Mouse (Mus musculus) MEL (cell line): ENCODE data around the gene Rnf149.

ENCODE experiments used
- BHLHE40 ChIP-seq: IDR thresholded peaks from 2 replicates; pipeline ENCODE4 v1.6.1; 2012; ENCODE audit warnings: low read depth, mild to moderate bottlenecking, inconsistent platforms, low read length, improper control_type of control experiment, borderline replicate concordance
- CHD2 ChIP-seq: IDR thresholded peaks from 2 replicates; pipeline ENCODE4 v1.6.1; 2011; ENCODE audit warnings: low read length, improper control_type of control experiment
- CTCF ChIP-seq, 3 experiments: IDR thresholded peaks in 2 of 3; conservative IDR thresholded peaks in 1 of 3; 2 replicates each; pipeline ENCODE4 v1.5.1; 2011 to 2012; ENCODE audit warnings: low read length in 3 of 3, low read depth in 2 of 3, mild to moderate bottlenecking in 2 of 3, improper control_type of control experiment in 1 of 3, inconsistent platforms in 1 of 3, mixed read lengths in 1 of 3, moderate library complexity in 1 of 3; ENCODE audit not compliant: control insufficient read depth in 1 of 3, insufficient read depth in 1 of 3, poor library complexity in 1 of 3, severe bottlenecking in 1 of 3
- E2F4 ChIP-seq: IDR thresholded peaks from 2 replicates; pipeline ENCODE4 v1.6.1; 2011; ENCODE audit warnings: low read depth, low read length, improper control_type of control experiment, borderline replicate concordance
- EP300 ChIP-seq, 2 experiments: IDR thresholded peaks; 2 replicates each; pipeline ENCODE4 v1.6.1; 2011; ENCODE audit warnings: improper control_type of control experiment in 2 of 2, low read length in 2 of 2, low read depth in 1 of 2, mild to moderate bottlenecking in 1 of 2
- MEF2A ChIP-seq: IDR thresholded peaks from 2 replicates; pipeline ENCODE4 v1.6.1; 2014; ENCODE audit warnings: low read depth, mild to moderate bottlenecking, inconsistent platforms, low read length, improper control_type of control experiment; ENCODE audit not compliant: poor library complexity, insufficient replicate concordance, severe bottlenecking; ENCODE audit errors: extremely low read depth
- POLR2A ChIP-seq, 2 experiments: IDR thresholded peaks; 2 replicates each; pipeline ENCODE4 v1.6.1; 2011 to 2012; ENCODE audit warnings: low read length in 2 of 2, mild to moderate bottlenecking in 2 of 2, control low read depth in 1 of 2, improper control_type of control experiment in 1 of 2, low read depth in 1 of 2, moderate library complexity in 1 of 2; ENCODE audit not compliant: control insufficient read depth in 1 of 2, insufficient read depth in 1 of 2, poor library complexity in 1 of 2
- TCF12 ChIP-seq: IDR thresholded peaks from 2 replicates; pipeline ENCODE4 v1.6.1; 2014; ENCODE audit warnings: low read depth, mild to moderate bottlenecking, inconsistent platforms, low read length, improper control_type of control experiment, moderate library complexity

GRCm38 (mm10) chr1:39549831-39550230 lies 27.4 kb downstream of the Rnf149 start:
- TF ChIP-seq CHD2, result no peak
- no peak for TF ChIP-seq TCF12
- no peak for TF ChIP-seq POLR2A (IDR thresholded peaks at IDR 0.05; ENCODE audit: control insufficient read depth in 1 of 2, insufficient read depth in 1 of 2, low read depth in 1 of 2, low read length in 2 of 2, poor library complexity in 1 of 2)
- no peak for TF ChIP-seq EP300 (IDR thresholded peaks at IDR 0.05; ENCODE audit: low read depth in 1 of 2, low read length in 2 of 2)
- TF ChIP-seq CTCF (IDR thresholded peaks at IDR 0.05 in 2 of 3, conservative IDR thresholded peaks at IDR 0.05 in 1 of 3; ENCODE audit: control insufficient read depth in 1 of 3, insufficient read depth in 1 of 3, low read depth in 2 of 3, low read length in 3 of 3, poor library complexity in 1 of 3, severe bottlenecking in 1 of 3), result no peak
- TF ChIP-seq E2F4, result no peak
- TF ChIP-seq BHLHE40, result no peak
- no peak for TF ChIP-seq MEF2A
